In genomic region chrX:162759251-162760114, GRCm38 (mm10) we compare ENCODE assay signal across 8 mouse cellular contexts. TPM values are rescaled to one million over a fixed set of nuclear protein-coding genes. Genes with fewer than 3 reads are reported as not detected.
DNase-seq lines count a peak whose midpoint lies in the region; ATAC-seq and TF ChIP-seq lines count a peak whose summit lies in the region.

No protein-coding gene starts in this region.

- peaks cover 2 to 6% of the 10 kb centered on the region in 2 experiments; a peak in 2 of 4 replicates for H3K4me1 ChIP-seq in CH12.LX (ENCODE audit: control insufficient read depth in 1 of 2, insufficient read depth in 2 of 2)
- H3K4me1 ChIP-seq in forebrain, embryonic 13.5 days: peaks cover 8% of the 10 kb centered on the region
- H3K4me1 ChIP-seq in hindbrain, embryonic 15.5 days (replicated peaks): peaks cover 8% of the 10 kb centered on the region; the same call in 1 of the 2 replicates
- H3K4me1 ChIP-seq in stomach, embryonic 14.5 days (ENCODE audit: control insufficient read depth, insufficient read depth, low read length): no peaks in the 10 kb centered on the region

- peak; percentile 90 for TF ChIP-seq EP300 in CH12.LX (IDR thresholded peaks at IDR 0.05; ENCODE audit: low read length)

- dilution Hi-C loops in CH12.LX (cut with MboI; ENCODE audit: extremely low pct_ligation_motif_present, extremely low pct_unique_long_range_greater_than_20kb, low sequenced_read_pairs): no loop called here

- no peak; the same call in 1 of the 2 replicates for TF ChIP-seq RAD21 in CH12.LX (IDR thresholded peaks at IDR 0.05; ENCODE audit: low read depth, low read length)

- TF ChIP-seq CTCF in CH12.LX (conservative IDR thresholded peaks at IDR 0.05 in 1 of 2, IDR thresholded peaks at IDR 0.05 in 1 of 2; ENCODE audit: low read depth in 2 of 2, low read length in 2 of 2): no peak

- no peaks in the 10 kb centered on the region for H3K27me3 ChIP-seq in CH12.LX (replicated peaks)
- H3K27me3 ChIP-seq in forebrain, embryonic 13.5 days: no peaks in the 10 kb centered on the region
- no peaks in the 10 kb centered on the region for H3K27me3 ChIP-seq in hindbrain, embryonic 15.5 days
- no peaks in the 10 kb centered on the region for H3K27me3 ChIP-seq in stomach, embryonic 14.5 days (ENCODE audit: control insufficient read depth, insufficient read depth, low read length)

- intact Hi-C loops in left cerebral cortex, postnatal 10 days (cut with DNase I): loop anchor here (10.0 kb wide), 1 partner anchor 245 kb away; no protein-coding TSS in a partner anchor

- ATAC-seq in forebrain, embryonic 13.5 days: no peak
- no peak for ATAC-seq in hindbrain, embryonic 15.5 days (ENCODE audit: low FRiP score, low read depth)
- 0 out of 2 replicates have a peak, but pooled peaks have one; percentile 7 for ATAC-seq in megakaryocyte, adult 5-6 weeks (ENCODE audit: poor library complexity, severe bottlenecking)
- ATAC-seq in stomach, embryonic 14.5 days (ENCODE audit: insufficient number of reproducible peaks, insufficient read depth, low FRiP score, low read depth): peak; percentile 39
- no peak; the same call in 1 of the 2 replicates for ATAC-seq in megakaryocyte-erythroid progenitor cell, adult 5-6 weeks (replicated peaks; ENCODE audit: low FRiP score, low TSS enrichment, poor library complexity, severe bottlenecking)

- peak overlapping the region; percentile 96 for H3K27ac ChIP-seq in CH12.LX (ENCODE audit: insufficient read depth, low read depth)
- H3K27ac ChIP-seq in forebrain, embryonic 13.5 days: peak overlapping the region; percentile 88
- H3K27ac ChIP-seq in hindbrain, embryonic 15.5 days (replicated peaks): peak overlapping the region; percentile 92
- peak overlapping the region; percentile 94 for H3K27ac ChIP-seq in stomach, embryonic 14.5 days (ENCODE audit: low read length)

- peak overlapping the region; percentile 96 for H3K9ac ChIP-seq in CH12.LX (ENCODE audit: insufficient read depth, low read depth)
- H3K9ac ChIP-seq in forebrain, embryonic 13.5 days: peak overlapping the region; percentile 56
- H3K9ac ChIP-seq in hindbrain, embryonic 15.5 days: peak overlapping the region; percentile 44
- 0 out of 2 replicates have a peak overlapping the region, but pooled peaks have one; percentile 10 for H3K9ac ChIP-seq in stomach, embryonic 14.5 days (replicated peaks; ENCODE audit: low read depth, low read length)

- in situ Hi-C loops in CH12.LX (cut with MboI; ENCODE audit: low pct_ligation_motif_present, low pct_unique_long_range_greater_than_20kb, low sequenced_read_pairs): loop anchor here (10.0 kb wide), 1 partner anchor 45 kb away; no protein-coding TSS in a partner anchor

- H3K4me3 ChIP-seq in CH12.LX (replicated peaks in 1 of 3; ENCODE audit: low read depth in 2 of 3, low read length in 2 of 3, poor library complexity in 1 of 3): peak overlapping the region; percentile 46 to 54 (median 53)
- H3K4me3 ChIP-seq in forebrain, embryonic 13.5 days: peak overlapping the region; percentile 61
- H3K4me3 ChIP-seq in hindbrain, embryonic 15.5 days: peak overlapping the region; percentile 67
- H3K4me3 ChIP-seq in stomach, embryonic 14.5 days (ENCODE audit: low read depth, low read length): peak overlapping the region; percentile 15; the same call in 1 of the 2 replicates

- H3K4me2 ChIP-seq in CH12.LX (ENCODE audit: insufficient read depth, low read depth, poor library complexity, severe bottlenecking): peak overlapping the region; percentile 94
- H3K4me2 ChIP-seq in forebrain, embryonic 13.5 days: peak overlapping the region; percentile 55
- H3K4me2 ChIP-seq in hindbrain, embryonic 15.5 days: peak overlapping the region; percentile 53
- peak overlapping the region; percentile 22 for H3K4me2 ChIP-seq in stomach, embryonic 14.5 days (replicated peaks; ENCODE audit: low read depth, low read length)

- WGBS in forebrain, embryonic 13.5 days: 26% methylated on average over 21 of the region's 32 CpGs
- WGBS in hindbrain, embryonic 15.5 days: 27% methylated on average over 32 of the region's 32 CpGs
- 26% methylated on average over 32 of the region's 32 CpGs for WGBS in stomach, embryonic 14.5 days

- peaks cover 6 to 11% of the 10 kb centered on the region in 2 experiments for H3K36me3 ChIP-seq in CH12.LX (replicated peaks in 1 of 2; ENCODE audit: control insufficient read depth in 1 of 2, insufficient read depth in 1 of 2, low read length in 1 of 2)
- H3K36me3 ChIP-seq in forebrain, embryonic 13.5 days (ENCODE audit: poor library complexity, severe bottlenecking): 0 out of 2 replicates have a peak, but pooled peaks cover 3% of the 10 kb centered on the region
- no peaks in the 10 kb centered on the region for H3K36me3 ChIP-seq in hindbrain, embryonic 15.5 days
- peaks cover 6% of the 10 kb centered on the region; the same call in 1 of the 2 replicates for H3K36me3 ChIP-seq in stomach, embryonic 14.5 days (ENCODE audit: control insufficient read depth, insufficient read depth, low read length)

- H3K9me3 ChIP-seq in CH12.LX (replicated peaks; ENCODE audit: low read length): no peaks in the 10 kb centered on the region
- no peaks in the 10 kb centered on the region for H3K9me3 ChIP-seq in forebrain, embryonic 13.5 days (replicated peaks)
- H3K9me3 ChIP-seq in hindbrain, embryonic 15.5 days: no peaks in the 10 kb centered on the region
- no peaks in the 10 kb centered on the region for H3K9me3 ChIP-seq in stomach, embryonic 14.5 days (ENCODE audit: control insufficient read depth, low read depth, low read length)

- peak; percentile 84 for DNase-seq in CH12.LX (ENCODE audit: extremely low read depth)
- peak; percentile 16 for DNase-seq in T-cell, adult 2 months (ENCODE audit: low spot score)
- peak; percentile 28 to 41 for DNase-seq in left cerebral cortex, postnatal 10 days (ENCODE audit: extremely low spot score in 1 of 2, low spot score in 2 of 2)

- peaks cover 36% of the 10 kb centered on the region for H3K79me2 ChIP-seq in CH12.LX (replicated peaks; ENCODE audit: control insufficient read depth, extremely low read depth, insufficient read depth, poor library complexity, severe bottlenecking)

- TF ChIP-seq POLR2A in CH12.LX (IDR thresholded peaks at IDR 0.05; ENCODE audit: low read depth, low read length): peak; percentile 59

TF ChIP-seq in CH12.LX, 34 proteins besides CTCF, POLR2A, EP300 and RAD21 (continues in another document):
- TF ChIP-seq HCFC1 (IDR thresholded peaks at IDR 0.05; ENCODE audit: low read depth, low read length) (peak; percentile 23), ETS1 (conservative IDR thresholded peaks at IDR 0.05; ENCODE audit: low read depth, low read length) (peak; percentile 81), TCF12 (IDR thresholded peaks at IDR 0.05; ENCODE audit: low read depth, low read length) (peak; percentile 94), ZC3H11A (IDR thresholded peaks at IDR 0.05; ENCODE audit: low read depth, low read length) (no peak), JUND (conservative IDR thresholded peaks at IDR 0.05; ENCODE audit: low read depth, low read length) (peak; percentile 38), RCOR1 (conservative IDR thresholded peaks at IDR 0.05; ENCODE audit: low read depth, low read length) (peak; percentile 77), MAZ (IDR thresholded peaks at IDR 0.05; ENCODE audit: low read depth, low read length) (peak; percentile 82), SIN3A (IDR thresholded peaks at IDR 0.05; ENCODE audit: low read length) (peak; percentile 13; the same call in 1 of the 2 replicates), MYC (IDR thresholded peaks at IDR 0.05; ENCODE audit: low read depth, low read length) (peak; percentile 46; the same call in 1 of the 2 replicates), ZKSCAN1 (IDR thresholded peaks at IDR 0.05; ENCODE audit: borderline replicate concordance, low read depth, low read length) (no peak), ELF1 (IDR thresholded peaks at IDR 0.05; ENCODE audit: low read depth, low read length) (peak; percentile 64), CHD2 (IDR thresholded peaks at IDR 0.05; ENCODE audit: low read length) (peak; percentile 60), SMC3 (IDR thresholded peaks at IDR 0.05; ENCODE audit: low read depth, low read length) (no peak), JUN (IDR thresholded peaks at IDR 0.05; ENCODE audit: insufficient read depth, low read depth, low read length) (peak; percentile 64), KAT2A (IDR thresholded peaks at IDR 0.05; ENCODE audit: insufficient replicate concordance, low read length) (no peak), MEF2A (IDR thresholded peaks at IDR 0.05; ENCODE audit: borderline replicate concordance, low read depth, low read length) (peak; percentile 86), USF1 (IDR thresholded peaks at IDR 0.05; ENCODE audit: low read depth, low read length) (no peak), CHD1 (IDR thresholded peaks at IDR 0.05; ENCODE audit: low read depth, low read length) (no peak), ZNF384 (IDR thresholded peaks at IDR 0.05; ENCODE audit: low read depth, low read length) (no peak), UBTF (IDR thresholded peaks at IDR 0.05; ENCODE audit: low read depth, low read length) (no peak), PAX5 (IDR thresholded peaks at IDR 0.05; ENCODE audit: low read length) (no peak), USF2 (conservative IDR thresholded peaks at IDR 0.05; ENCODE audit: low read depth, low read length) (no peak), NRF1 (IDR thresholded peaks at IDR 0.05; ENCODE audit: low read depth, low read length) (no peak), BHLHE40 (IDR thresholded peaks at IDR 0.05; ENCODE audit: low read depth, low read length) (peak; percentile 66), IRF4 (IDR thresholded peaks at IDR 0.05; ENCODE audit: low read depth, low read length) (peak; percentile 94), E2F4 (IDR thresholded peaks at IDR 0.05; ENCODE audit: insufficient replicate concordance, low read depth, low read length) (no peak), POLR2AphosphoS2 (IDR thresholded peaks at IDR 0.05; ENCODE audit: low read depth, low read length) (no peak), ZMIZ1 (IDR thresholded peaks at IDR 0.05; ENCODE audit: low read depth, low read length) (no peak)

RNA-seq across cellular contexts. Expression of gene Rbbp7, which starts 0.7 kb away (rescaled TPM):
- total RNA-seq in CH12.LX (2012; rRNA removed) (338 and 426 TPM in 2 replicates), CH12.LX (2014; rRNA removed) (651 and 662 TPM in 2 replicates)
- 577 and 657 TPM in 2 replicates for polyA plus RNA-seq in CH12.LX (2012; ENCODE audit: insufficient read length, low read depth)
- 266 and 278 TPM in 2 replicates for polyA plus RNA-seq in forebrain, embryonic 13.5 days (2015; fragmentation: Nextera tagmentation; extraction: Ambion mirVana)
- polyA plus RNA-seq in hindbrain, embryonic 15.5 days (2015; fragmentation: Nextera tagmentation; extraction: Ambion mirVana): 229 and 233 TPM in 2 replicates
- total RNA-seq in left cerebral cortex, postnatal 10 days (2021): 100 to 1,000 TPM; 162 to 163 TPM
- total RNA-seq in megakaryocyte, adult 5-6 weeks (2015): 147 and 167 TPM in 2 replicates
- total RNA-seq in megakaryocyte, adult 5-6 weeks (2017): 128 and 139 TPM in 2 replicates
- 548 and 610 TPM in 2 replicates for polyA plus RNA-seq in stomach, embryonic 14.5 days (2014; fragmentation: Nextera tagmentation; extraction: Ambion mirVana)
- total RNA-seq in megakaryocyte-erythroid progenitor cell, adult 5-6 weeks (2014; fragmentation: Nextera tagmentation): 230 and 236 TPM in 2 replicates
- 309 and 312 TPM in 2 replicates for total RNA-seq in megakaryocyte-erythroid progenitor cell, adult 5-6 weeks (2017)

Comparison
In these comparisons a context has a peak if more than half of its experiments do, and no peak if none do; other contexts are left out.
1. DNase-seq: peak in every context shown above with its lines; median percentile 84 in CH12.LX; 34 in left cerebral cortex, postnatal 10 days; 16 in T-cell, adult 2 months.
2. H3K4me2 ChIP-seq: peak in every context shown above with its lines; median percentile 94 in CH12.LX; 55 in forebrain, embryonic 13.5 days; 53 in hindbrain, embryonic 15.5 days; 22 in stomach, embryonic 14.5 days.
3. H3K4me3 ChIP-seq: peak in every context shown above with its lines; median percentile 67 in hindbrain, embryonic 15.5 days; 61 in forebrain, embryonic 13.5 days; 53 in CH12.LX; 15 in stomach, embryonic 14.5 days.
4. H3K9ac ChIP-seq: peak in every context shown above with its lines; median percentile 96 in CH12.LX; 56 in forebrain, embryonic 13.5 days; 44 in hindbrain, embryonic 15.5 days; 10 in stomach, embryonic 14.5 days.
5. ATAC-seq: peak in megakaryocyte, adult 5-6 weeks (single experiment) and stomach, embryonic 14.5 days (single experiment); none in forebrain, embryonic 13.5 days (single experiment), hindbrain, embryonic 15.5 days (single experiment) and megakaryocyte-erythroid progenitor cell, adult 5-6 weeks (single experiment).
6. Peak in every context shown above with its lines, with median percentiles within 50 percentile points of each other: H3K27ac ChIP-seq.